Mouse (Mus musculus): Measurements from ENCODE around the gene Fam217a.

Fam217a gene

DNA sequence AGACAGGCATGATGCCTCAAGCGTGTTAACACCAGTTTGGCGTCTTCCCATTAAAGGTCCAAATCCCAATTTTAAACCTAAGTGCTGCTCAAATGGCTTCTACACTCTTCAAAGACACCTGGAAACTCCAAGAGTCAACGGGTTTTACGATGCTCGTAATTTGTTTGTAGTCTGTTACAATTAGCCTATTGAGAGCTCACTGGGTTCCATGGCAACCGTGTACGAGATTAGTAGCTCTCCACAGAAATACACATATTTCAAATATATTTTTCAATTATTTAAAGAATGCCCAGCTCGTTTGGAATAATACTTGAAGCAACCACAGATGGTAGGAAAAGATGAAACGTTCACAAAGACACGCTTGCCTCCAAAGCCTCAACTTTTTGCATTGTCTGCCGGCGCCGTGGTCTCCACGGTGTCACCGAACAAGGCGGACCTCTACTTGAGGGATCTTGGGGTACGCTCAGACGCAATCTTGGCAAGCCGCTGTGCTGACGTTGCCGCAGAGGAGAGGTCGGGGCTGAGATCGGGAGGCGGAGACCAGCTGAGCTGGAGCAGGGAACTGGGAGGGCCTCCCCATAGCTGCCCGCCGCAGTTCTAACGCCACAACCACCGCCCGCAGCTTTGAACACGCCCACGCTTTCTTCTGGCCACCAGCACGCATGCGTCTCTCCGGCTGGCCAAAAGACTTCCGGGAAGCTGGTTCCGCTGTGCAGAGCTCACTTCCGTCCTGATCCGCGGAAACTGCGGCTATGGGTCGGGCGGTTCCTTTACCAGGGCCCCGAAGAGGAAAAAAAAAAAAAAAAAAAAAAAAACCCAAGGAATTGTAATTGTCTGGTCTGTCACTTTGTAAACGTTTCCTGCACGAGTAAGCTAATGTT is 50.1 kb downstream of the Fam217a start:
- peak; percentile 90 to 92 for DNase-seq

DNA sequence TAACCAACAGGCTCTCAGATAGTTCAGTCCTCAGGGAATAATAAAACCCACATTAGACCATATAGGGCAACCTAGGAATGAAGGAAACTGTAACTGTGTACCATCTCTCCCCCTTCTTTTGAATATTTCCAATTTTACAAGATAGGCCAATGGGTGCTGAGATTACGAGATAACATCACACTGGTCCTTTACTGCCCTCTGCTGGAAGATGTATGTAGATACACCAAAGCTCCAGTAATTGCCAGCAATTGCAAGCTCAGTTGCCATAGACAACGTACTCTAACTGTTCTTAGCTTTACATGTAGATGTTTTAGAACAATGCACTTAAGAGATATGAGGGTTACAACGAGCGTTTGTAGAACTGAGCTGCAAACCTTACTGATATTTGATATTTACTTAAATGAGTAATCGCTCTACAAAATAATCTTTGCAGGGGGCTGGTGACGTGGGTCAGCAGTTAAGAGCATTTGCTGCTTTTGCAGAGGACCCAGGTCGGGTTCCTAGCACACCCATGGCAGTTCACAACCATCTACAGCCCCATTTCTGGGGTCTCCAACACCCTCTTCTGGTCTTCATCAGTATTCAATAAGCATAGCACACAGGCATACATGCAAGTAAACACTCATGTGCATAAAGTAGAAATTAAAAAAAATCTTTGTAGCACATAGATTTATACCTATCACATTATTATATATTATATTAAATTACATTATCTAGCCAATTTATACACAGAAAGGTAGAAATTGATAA is 59.5 kb downstream of the Fam217a start:
- DNase-seq, result peak; percentile 56 to 58

DNA sequence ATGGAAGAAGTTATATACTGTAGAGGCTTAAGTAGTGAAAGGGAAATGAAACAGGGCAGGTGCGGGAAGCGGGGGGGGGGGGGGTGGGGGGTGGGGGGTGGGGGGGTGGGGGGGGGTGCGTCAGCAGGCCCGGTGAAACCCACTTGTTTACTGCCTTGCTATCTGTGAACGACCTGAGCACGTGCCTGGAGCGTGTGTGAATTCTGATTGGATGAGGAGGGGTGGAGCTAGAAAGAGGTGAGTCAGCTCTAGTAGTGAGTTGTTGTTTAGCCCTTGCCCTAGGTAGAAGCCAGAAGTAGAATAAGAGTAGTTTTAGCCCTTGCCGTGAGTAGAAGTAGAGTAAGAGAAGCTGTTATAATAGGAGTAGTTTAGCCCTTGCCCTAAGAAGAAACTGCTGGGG is 62.9 kb downstream of the Fam217a start:
- peak; percentile 38 to 57 for DNase-seq

All from B cell, adult 2 months (primary cell).